Mouse (Mus musculus): Measurements from ENCODE around the gene Atp2c1. TPM values are rescaled to one million over a fixed set of nuclear protein-coding genes. Genes with fewer than 3 reads are reported as not detected.

The Atp2c1 gene
- polyA plus RNA-seq, 1 experiment: 20.7 TPM

DNA sequence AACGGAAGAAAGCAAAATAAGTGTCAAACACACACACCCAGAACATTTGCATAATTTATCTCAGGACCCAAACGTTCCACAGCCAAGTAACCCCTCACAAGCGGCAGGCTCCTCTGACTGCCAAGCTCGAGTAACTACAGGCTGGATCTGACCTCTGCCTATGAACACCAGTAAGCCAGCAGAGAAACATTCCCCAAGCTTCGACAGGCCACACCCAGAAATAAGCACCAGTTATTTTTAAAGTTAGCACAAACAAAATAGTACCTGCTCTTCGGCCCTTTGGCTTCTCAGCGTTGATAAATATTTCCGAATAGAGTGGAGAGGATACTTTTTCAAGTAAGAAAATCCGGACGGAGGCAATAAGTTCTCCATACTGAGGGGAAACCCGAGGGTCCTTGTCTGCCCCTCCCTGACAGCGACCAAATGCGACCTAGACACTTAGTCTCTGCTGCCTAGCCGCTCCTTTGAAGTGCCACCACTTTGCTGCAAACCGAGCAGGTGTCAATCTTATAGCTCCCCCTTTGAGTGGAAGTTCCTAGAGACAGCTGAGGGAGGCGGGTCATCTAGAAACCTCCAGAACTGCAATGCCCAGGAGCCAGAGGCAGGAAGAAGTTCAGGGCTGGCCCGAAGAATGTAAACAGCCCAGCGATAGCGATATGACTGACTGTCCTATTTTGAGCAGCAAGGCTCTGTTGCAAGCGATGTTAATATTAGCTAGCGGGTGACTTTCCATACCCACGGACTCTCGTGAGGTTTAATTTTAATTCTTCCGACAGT, 6.2 kb downstream of the Atp2c1 start:
- WGBS: 11% methylated on average over 24 of the region's 24 CpGs

GRCm38 (mm10) chr9:105519278-105519883, 7.7 kb downstream of the Atp2c1 start:
- Histone ChIP-seq H3K4me1 (ENCODE audit: control insufficient read depth, insufficient read depth, insufficient read length) (no peaks in the 10 kb centered on the region), H3K27ac (ENCODE audit: insufficient read depth, low read length) (no peak overlapping the region), H3K4me3 (ENCODE audit: extremely low read depth, insufficient read depth, insufficient read length) (no peak overlapping the region), H3K27me3 (ENCODE audit: control insufficient read depth, insufficient read depth, low read length) (no peaks in the 10 kb centered on the region), H3K36me3 (ENCODE audit: control insufficient read depth, insufficient read depth, low read length) (no peaks in the 10 kb centered on the region)
- WGBS: 42% methylated on average over 6 of the region's 6 CpGs
- no peak for DNase-seq (ENCODE audit: low read depth in 1 of 2, low spot score in 2 of 2)
- TF ChIP-seq CTCF (IDR thresholded peaks at IDR 0.05; ENCODE audit: extremely low read depth, insufficient read depth, insufficient read length, insufficient replicate concordance): no peak
- TF ChIP-seq POLR2A (IDR thresholded peaks at IDR 0.05; ENCODE audit: low read depth, low read length): no peak

More for the DNA sequence above, 6.2 kb downstream of the Atp2c1 start:
- TF ChIP-seq CTCF (IDR thresholded peaks at IDR 0.05; ENCODE audit: extremely low read depth, insufficient read depth, insufficient read length, insufficient replicate concordance): no peak
- TF ChIP-seq POLR2A (IDR thresholded peaks at IDR 0.05; ENCODE audit: low read depth, low read length): no peak
- Histone ChIP-seq H3K4me1 (ENCODE audit: control insufficient read depth, insufficient read depth, insufficient read length) (no peaks in the 10 kb centered on the region), H3K4me3 (ENCODE audit: extremely low read depth, insufficient read depth, insufficient read length) (peak overlapping the region; percentile 1; the same call in 1 of the 2 replicates), H3K27ac (ENCODE audit: insufficient read depth, low read length) (no peak overlapping the region), H3K36me3 (ENCODE audit: control insufficient read depth, insufficient read depth, low read length) (no peaks in the 10 kb centered on the region), H3K27me3 (ENCODE audit: control insufficient read depth, insufficient read depth, low read length) (no peaks in the 10 kb centered on the region)
- no peak for DNase-seq (ENCODE audit: low read depth in 1 of 2, low spot score in 2 of 2)

GRCm38 (mm10) chr9:105503690-105504089, 23.4 kb downstream of the Atp2c1 start:
- H3K36me3 ChIP-seq (ENCODE audit: control insufficient read depth, insufficient read depth, low read length): no peaks in the 10 kb centered on the region
- no peak for DNase-seq (ENCODE audit: low read depth in 1 of 2, low spot score in 2 of 2)
- no peak for TF ChIP-seq CTCF (IDR thresholded peaks at IDR 0.05; ENCODE audit: extremely low read depth, insufficient read depth, insufficient read length, insufficient replicate concordance)
- no peak for TF ChIP-seq POLR2A (IDR thresholded peaks at IDR 0.05; ENCODE audit: low read depth, low read length)
- WGBS: 82% methylated on average over 5 of the region's 5 CpGs
- H3K27ac ChIP-seq (ENCODE audit: insufficient read depth, low read length): no peak overlapping the region
- H3K4me1 ChIP-seq (ENCODE audit: control insufficient read depth, insufficient read depth, insufficient read length): no peaks in the 10 kb centered on the region
- H3K27me3 ChIP-seq (ENCODE audit: control insufficient read depth, insufficient read depth, low read length): no peaks in the 10 kb centered on the region
- H3K4me3 ChIP-seq (ENCODE audit: extremely low read depth, insufficient read depth, insufficient read length): no peak overlapping the region

GRCm38 (mm10) chr9:105502389-105502788, 24.7 kb downstream of the Atp2c1 start:
- TF ChIP-seq POLR2A (IDR thresholded peaks at IDR 0.05; ENCODE audit: low read depth, low read length) (no peak), CTCF (IDR thresholded peaks at IDR 0.05; ENCODE audit: extremely low read depth, insufficient read depth, insufficient read length, insufficient replicate concordance) (no peak)
- Histone ChIP-seq H3K27ac (ENCODE audit: insufficient read depth, low read length) (no peak overlapping the region), H3K4me3 (ENCODE audit: extremely low read depth, insufficient read depth, insufficient read length) (no peak overlapping the region), H3K36me3 (ENCODE audit: control insufficient read depth, insufficient read depth, low read length) (no peaks in the 10 kb centered on the region), H3K27me3 (ENCODE audit: control insufficient read depth, insufficient read depth, low read length) (no peaks in the 10 kb centered on the region), H3K4me1 (ENCODE audit: control insufficient read depth, insufficient read depth, insufficient read length) (no peaks in the 10 kb centered on the region)
- 29% methylated on average over 4 of the region's 4 CpGs for WGBS
- DNase-seq (ENCODE audit: low read depth in 1 of 2, low spot score in 2 of 2): no peak

DNA sequence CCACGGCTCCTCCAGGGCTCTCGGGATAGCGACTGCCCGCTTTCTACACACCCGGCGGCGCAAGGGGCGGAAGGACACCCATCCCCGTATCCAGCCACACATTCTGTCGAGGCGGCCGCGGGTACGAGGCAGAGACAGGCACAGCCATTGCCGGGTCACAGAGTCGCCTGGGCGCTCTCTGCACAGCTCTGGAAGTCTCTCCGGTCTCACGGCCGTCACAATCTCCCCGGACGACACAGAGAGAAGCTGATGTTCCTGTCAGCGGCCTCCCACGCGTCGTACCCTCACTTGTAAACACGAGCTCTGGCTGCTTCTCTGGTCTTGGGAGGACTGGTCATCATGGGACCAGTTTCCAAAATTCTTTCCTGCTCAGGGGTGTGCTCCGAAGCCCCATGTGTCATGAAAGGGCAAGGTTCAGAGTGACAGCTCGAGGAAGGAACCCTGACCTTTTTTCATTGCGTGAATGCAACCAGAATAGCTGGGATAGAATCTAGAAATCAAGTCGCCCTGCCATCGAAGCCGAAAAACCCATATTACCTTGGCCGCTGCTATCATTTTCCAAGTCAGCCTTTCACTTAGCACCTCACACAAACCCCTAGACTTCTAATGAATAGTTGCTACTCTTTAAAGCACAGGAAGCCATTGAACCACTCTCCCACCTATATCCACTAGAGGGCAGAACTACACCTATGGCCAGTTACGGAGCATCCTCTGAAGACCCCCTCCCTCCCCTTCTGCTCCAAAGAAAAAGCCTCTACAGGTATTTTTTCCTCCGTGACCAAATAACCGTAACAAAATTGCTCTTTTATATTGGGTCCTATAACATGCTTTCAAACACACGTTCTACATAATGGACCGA, 31.6 kb downstream of the Atp2c1 start:
- peak; percentile 46 to 58 for DNase-seq (ENCODE audit: low read depth in 1 of 2, low spot score in 2 of 2)
- Histone ChIP-seq H3K36me3 (ENCODE audit: control insufficient read depth, insufficient read depth, low read length) (no peaks in the 10 kb centered on the region), H3K27ac (ENCODE audit: insufficient read depth, low read length) (peak overlapping the region; percentile 86), H3K27me3 (ENCODE audit: control insufficient read depth, insufficient read depth, low read length) (no peaks in the 10 kb centered on the region), H3K4me1 (ENCODE audit: control insufficient read depth, insufficient read depth, insufficient read length) (0 out of 2 replicates have a peak, but pooled peaks cover 3% of the 10 kb centered on the region), H3K4me3 (ENCODE audit: extremely low read depth, insufficient read depth, insufficient read length) (peak overlapping the region; percentile 81)
- TF ChIP-seq POLR2A (IDR thresholded peaks at IDR 0.05; ENCODE audit: low read depth, low read length): no peak
- peak; percentile 31; the same call in 1 of the 2 replicates for TF ChIP-seq CTCF (IDR thresholded peaks at IDR 0.05; ENCODE audit: extremely low read depth, insufficient read depth, insufficient read length, insufficient replicate concordance)
- 1% methylated on average over 39 of the region's 39 CpGs for WGBS

- H3K36me3 ChIP-seq (ENCODE audit: control insufficient read depth, insufficient read depth, low read length): no peaks in the 10 kb centered on the region
- H3K4me1 ChIP-seq (ENCODE audit: control insufficient read depth, insufficient read depth, insufficient read length): 0 out of 2 replicates have a peak, but pooled peaks cover 3% of the 10 kb centered on the region
- H3K27me3 ChIP-seq (ENCODE audit: control insufficient read depth, insufficient read depth, low read length): no peaks in the 10 kb centered on the region
- peak overlapping the region; percentile 87 for H3K27ac ChIP-seq (ENCODE audit: insufficient read depth, low read length)
- 2% methylated on average over 77 of the region's 83 CpGs for WGBS
- TF ChIP-seq CTCF (IDR thresholded peaks at IDR 0.05; ENCODE audit: extremely low read depth, insufficient read depth, insufficient read length, insufficient replicate concordance) (0 out of 2 replicates have a peak, but pooled peaks have one; percentile 19), POLR2A (IDR thresholded peaks at IDR 0.05; ENCODE audit: low read depth, low read length) (peak; percentile 72)
- H3K4me3 ChIP-seq (ENCODE audit: extremely low read depth, insufficient read depth, insufficient read length): peak overlapping the region; percentile 93
- DNase-seq (ENCODE audit: low read depth in 1 of 2, low spot score in 2 of 2): peak; percentile 88 to 97
These were observed 32.4 kb downstream of the Atp2c1 start for GRCm38 (mm10) chr9:105494553-105495315.
